Mouse (Mus musculus) hindbrain, embryonic 12.5 days (tissue): ENCODE measurements around the gene Nfatc2. TPM values are rescaled to one million over a fixed set of nuclear protein-coding genes. Genes with fewer than 3 reads are reported as not detected.

Experiments
- ATAC-seq: fragments of 200-750 bp; cut with Nextera tagmentation; 2 replicates; pipeline ENCODE4 v1.8.0; 2017; ENCODE audit warnings: moderate TSS enrichment; ENCODE audit not compliant: low FRiP score
- H3K27ac ChIP-seq: fragments of 300-500 bp; sonication (generic); 2 replicates; pipeline ENCODE4 v1.5.1; 2016; ENCODE audit warnings: mild to moderate bottlenecking
- H3K27me3 ChIP-seq: fragments of 300-500 bp; sonication (generic); 2 replicates; pipeline ENCODE4 v1.6.1; 2016; ENCODE audit warnings: mild to moderate bottlenecking
- H3K36me3 ChIP-seq: fragments of 300-500 bp; sonication (generic); 2 replicates; pipeline ENCODE4 v1.6.1; 2016; ENCODE audit warnings: mild to moderate bottlenecking
- H3K4me1 ChIP-seq: fragments of 300-500 bp; sonication (generic); 2 replicates; pipeline ENCODE4 v1.6.1; 2016
- H3K4me2 ChIP-seq: fragments of 300-500 bp; sonication (generic); replicated peaks from 2 replicates; pipeline ENCODE4 v1.6.1; 2016; ENCODE audit warnings: mild to moderate bottlenecking
- H3K4me3 ChIP-seq: fragments of 300-500 bp; sonication (generic); 2 replicates; pipeline ENCODE4 v1.5.1; 2016; ENCODE audit warnings: mild to moderate bottlenecking
- H3K9ac ChIP-seq: fragments of 300-500 bp; sonication (generic); 2 replicates; pipeline ENCODE4 v1.6.1; 2016; ENCODE audit warnings: mild to moderate bottlenecking, moderate library complexity
- H3K9me3 ChIP-seq: fragments of 300-500 bp; sonication (generic); replicated peaks from 2 replicates; pipeline ENCODE4 v1.6.1; 2016; ENCODE audit warnings: mild to moderate bottlenecking
- WGBS: fragments of 180-500 bp; shearing (Covaris S2); methylation state at CpG from one replicate; pipeline ENCODE4 v1.1.7; 2016; 5-methylcytosine and 5-hydroxymethylcytosine counted together
- polyA plus RNA-seq: library from polyadenylated mRNA; unstranded; fragments of >200 nt; fragmentation: Nextera tagmentation; extraction: Ambion mirVana; gene quantifications from 2 replicates; pipeline ENCODE4 v1.2.1, GENCODE M21; 2016

Gene Nfatc2
- polyA plus RNA-seq, 1 experiment from 2014 or later: 2.2 TPM

DNA sequence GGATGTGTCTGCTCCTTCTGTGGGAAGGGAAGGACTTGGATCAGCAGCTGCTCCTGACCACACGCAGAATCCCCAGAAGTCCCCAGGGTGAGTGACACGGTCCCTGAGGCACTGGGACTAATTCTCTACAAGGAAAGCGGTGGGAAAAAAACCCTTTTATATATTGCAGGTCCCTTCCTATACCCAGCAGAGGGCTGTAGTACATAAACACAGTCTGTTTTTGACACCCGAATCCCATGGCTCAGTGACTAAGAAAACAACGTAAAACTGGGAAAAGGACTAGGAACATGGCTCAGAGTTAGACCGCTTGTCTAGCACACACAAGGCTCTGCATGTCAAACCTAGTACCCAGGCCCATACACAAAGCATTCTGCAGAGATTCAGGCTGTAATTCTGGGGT, 101.2 kb downstream of the Nfatc2 start:
- H3K27ac ChIP-seq: no peak overlapping the region
- 73% methylated on average over 6 of the region's 6 CpGs for WGBS
- ATAC-seq: no peak

GRCm38 (mm10) chr2:168491791-168492190, 109.7 kb downstream of the Nfatc2 start:
- Histone ChIP-seq H3K36me3 (no peaks in the 10 kb centered on the region), H3K4me3 (no peak overlapping the region), H3K27me3 (no peaks in the 10 kb centered on the region), H3K9ac (no peak overlapping the region), H3K4me2 (no peak overlapping the region), H3K9me3 (no peaks in the 10 kb centered on the region), H3K27ac (no peak overlapping the region), H3K4me1 (no peaks in the 10 kb centered on the region)
- no peak for ATAC-seq
- WGBS: 81% methylated on average over 7 of the region's 7 CpGs

More for the DNA sequence above, 101.2 kb downstream of the Nfatc2 start:
- no peak overlapping the region for H3K4me3 ChIP-seq
- H3K4me1 ChIP-seq: no peaks in the 10 kb centered on the region
- no peaks in the 10 kb centered on the region for H3K36me3 ChIP-seq
- H3K4me2 ChIP-seq: no peak overlapping the region
- no peak overlapping the region for H3K9ac ChIP-seq
- H3K9me3 ChIP-seq: no peaks in the 10 kb centered on the region
- H3K27me3 ChIP-seq: no peaks in the 10 kb centered on the region

DNA sequence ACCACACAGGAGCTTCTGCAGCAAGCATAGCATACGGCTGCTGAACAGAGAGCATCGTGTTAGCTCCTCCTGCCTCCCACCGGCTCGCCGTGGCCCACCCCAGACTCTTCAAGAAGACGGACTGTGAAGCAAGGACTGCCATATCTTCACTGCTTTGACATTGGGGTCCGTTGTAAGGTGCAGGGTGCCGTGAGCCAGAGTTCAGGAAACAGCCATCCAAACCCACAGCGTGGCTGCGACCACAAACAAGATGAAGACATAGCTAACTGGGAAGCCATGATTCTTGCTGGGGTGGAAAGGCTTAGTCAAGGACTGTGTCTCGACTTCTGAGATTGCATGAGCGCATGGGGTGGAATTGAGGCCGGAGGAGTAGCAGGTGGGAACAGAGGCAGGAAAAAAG, 111.5 kb downstream of the Nfatc2 start:
- H3K27ac ChIP-seq: no peak overlapping the region
- H3K36me3 ChIP-seq: no peaks in the 10 kb centered on the region
- ATAC-seq: no peak
- 90% methylated on average over 13 of the region's 13 CpGs for WGBS
- H3K9ac ChIP-seq: no peak overlapping the region
- no peaks in the 10 kb centered on the region for H3K4me1 ChIP-seq
- no peaks in the 10 kb centered on the region for H3K27me3 ChIP-seq
- no peak overlapping the region for H3K4me2 ChIP-seq
- no peaks in the 10 kb centered on the region for H3K9me3 ChIP-seq
- H3K4me3 ChIP-seq: no peak overlapping the region

DNA sequence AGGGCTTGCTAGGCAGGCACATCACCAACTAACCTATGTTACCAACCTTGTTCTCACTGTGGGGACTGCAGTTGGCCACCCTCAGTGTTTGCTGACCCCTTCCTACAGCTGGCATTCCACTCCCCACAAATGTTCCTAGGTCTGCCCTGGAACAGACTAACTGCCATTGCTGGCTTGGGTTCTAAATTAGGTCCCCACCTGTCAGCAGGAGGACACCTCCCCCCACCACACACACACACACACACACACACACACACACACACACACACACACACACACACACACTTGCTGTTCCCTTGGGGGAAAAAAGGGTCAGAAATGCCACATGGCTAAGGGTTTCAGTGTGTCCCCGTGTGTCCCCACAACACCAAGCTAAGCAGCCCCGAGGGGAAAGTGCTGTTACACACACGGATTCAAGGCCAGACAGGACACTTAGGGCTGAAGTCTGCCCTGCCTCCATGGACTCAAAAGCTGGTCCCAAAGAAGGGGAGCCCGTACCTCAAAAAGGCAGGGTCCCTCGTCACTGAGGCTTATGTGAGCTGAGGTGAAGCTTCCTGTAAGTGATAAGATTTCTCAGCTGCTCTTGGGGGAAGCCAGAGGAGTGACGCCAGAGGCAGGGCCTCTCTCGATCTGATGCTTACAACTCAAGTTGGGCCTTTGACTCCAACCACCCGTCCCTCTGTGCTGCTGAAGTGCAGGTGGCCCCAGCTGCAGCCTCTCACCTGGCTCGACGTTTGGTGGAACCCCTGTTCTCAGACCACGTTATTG, 113.1 kb downstream of the Nfatc2 start:
- H3K9ac ChIP-seq: no peak overlapping the region
- 83% methylated on average over 11 of the region's 11 CpGs for WGBS
- no peak overlapping the region for H3K4me3 ChIP-seq
- no peak for ATAC-seq
- no peaks in the 10 kb centered on the region for H3K36me3 ChIP-seq
- H3K9me3 ChIP-seq: no peaks in the 10 kb centered on the region
- no peaks in the 10 kb centered on the region for H3K27me3 ChIP-seq
- no peak overlapping the region for H3K4me2 ChIP-seq
- no peaks in the 10 kb centered on the region for H3K4me1 ChIP-seq
- no peak overlapping the region for H3K27ac ChIP-seq

- H3K36me3 ChIP-seq: no peaks in the 10 kb centered on the region
- H3K9me3 ChIP-seq: no peaks in the 10 kb centered on the region
- no peak overlapping the region for H3K4me2 ChIP-seq
- WGBS: 91% methylated on average over 14 of the region's 14 CpGs
- peaks cover 5% of the 10 kb centered on the region; the same call in 1 of the 2 replicates for H3K4me1 ChIP-seq
- no peaks in the 10 kb centered on the region for H3K27me3 ChIP-seq
- no peak overlapping the region for H3K27ac ChIP-seq
- ATAC-seq: no peak
- no peak overlapping the region for H3K4me3 ChIP-seq
- no peak overlapping the region for H3K9ac ChIP-seq
These were observed 120.3 kb downstream of the Nfatc2 start for GRCm38 (mm10) chr2:168481121-168481520.

GRCm38 (mm10) chr2:168480692-168481091, 120.8 kb downstream of the Nfatc2 start:
- no peaks in the 10 kb centered on the region for H3K27me3 ChIP-seq
- peaks cover 5% of the 10 kb centered on the region; the same call in 1 of the 2 replicates for H3K4me1 ChIP-seq
- no peak for ATAC-seq
- no peak overlapping the region for H3K4me2 ChIP-seq
- no peak overlapping the region for H3K9ac ChIP-seq
- H3K27ac ChIP-seq: no peak overlapping the region
- no peak overlapping the region for H3K4me3 ChIP-seq
- H3K36me3 ChIP-seq: no peaks in the 10 kb centered on the region
- no peaks in the 10 kb centered on the region for H3K9me3 ChIP-seq
- WGBS: 71% methylated on average over 6 of the region's 6 CpGs

- ATAC-seq: no peak
- H3K4me3 ChIP-seq: no peak overlapping the region
- no peak overlapping the region for H3K4me2 ChIP-seq
- H3K27me3 ChIP-seq: no peaks in the 10 kb centered on the region
- H3K9me3 ChIP-seq: no peaks in the 10 kb centered on the region
- H3K4me1 ChIP-seq: peaks cover 5% of the 10 kb centered on the region; the same call in 1 of the 2 replicates
- no peak overlapping the region for H3K27ac ChIP-seq
- no peaks in the 10 kb centered on the region for H3K36me3 ChIP-seq
- H3K9ac ChIP-seq: no peak overlapping the region
- 81% methylated on average over 15 of the region's 15 CpGs for WGBS
These were observed 121.5 kb downstream of the Nfatc2 start for GRCm38 (mm10) chr2:168479930-168480329.

GRCm38 (mm10) chr2:168478431-168478830, 123.0 kb downstream of the Nfatc2 start:
- Histone ChIP-seq H3K4me2 (no peak overlapping the region), H3K27me3 (0 out of 2 replicates have a peak, but pooled peaks cover 3% of the 10 kb centered on the region)

GRCm38 (mm10) chr2:168473496-168473895, 128.0 kb downstream of the Nfatc2 start:
- no peak overlapping the region for H3K4me3 ChIP-seq
- no peaks in the 10 kb centered on the region for H3K36me3 ChIP-seq
- no peak for ATAC-seq
- peak overlapping the region; percentile 46; the same call in 1 of the 2 replicates for H3K4me2 ChIP-seq
- H3K27ac ChIP-seq: no peak overlapping the region
- no peak overlapping the region for H3K9ac ChIP-seq
- peaks cover 3% of the 10 kb centered on the region; the same call in 1 of the 2 replicates for H3K27me3 ChIP-seq
- H3K9me3 ChIP-seq: no peaks in the 10 kb centered on the region
- H3K4me1 ChIP-seq: peaks cover 7% of the 10 kb centered on the region
- WGBS: 56% methylated on average over 9 of the region's 9 CpGs

More at GRCm38 (mm10) chr2:168478431-168478830, 123.0 kb downstream of the Nfatc2 start:
- H3K4me1 ChIP-seq: peaks cover 5% of the 10 kb centered on the region
- ATAC-seq: no peak
- no peak overlapping the region for H3K9ac ChIP-seq
- H3K4me3 ChIP-seq: no peak overlapping the region
- H3K36me3 ChIP-seq: no peaks in the 10 kb centered on the region
- WGBS: 63% methylated on average over 7 of the region's 7 CpGs
- no peak overlapping the region for H3K27ac ChIP-seq
- no peaks in the 10 kb centered on the region for H3K9me3 ChIP-seq

DNA sequence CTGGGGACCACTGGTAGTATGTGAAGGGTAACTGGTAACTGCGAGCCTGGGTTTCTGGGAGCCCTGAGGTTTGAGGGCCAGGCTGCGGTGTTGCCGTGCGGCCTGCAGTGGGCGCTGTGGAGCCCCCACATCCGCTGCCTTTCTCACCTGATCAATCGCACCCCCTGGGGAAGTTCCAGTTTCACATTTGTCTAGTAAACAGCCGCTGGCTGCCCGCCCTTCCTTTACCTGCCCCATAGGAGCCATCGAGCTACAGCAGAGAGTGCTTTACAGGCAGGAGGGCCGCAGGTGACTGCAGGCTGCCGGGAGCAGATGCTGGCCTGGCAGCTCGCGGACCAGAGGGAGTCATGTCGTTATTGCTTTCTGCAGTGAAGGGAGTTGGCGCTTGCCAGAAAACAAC, 128.6 kb downstream of the Nfatc2 start:
- Histone ChIP-seq H3K9ac (no peak overlapping the region), H3K4me2 (peak overlapping the region; percentile 46), H3K27me3 (peaks cover 3% of the 10 kb centered on the region; the same call in 1 of the 2 replicates), H3K27ac (no peak overlapping the region), H3K9me3 (no peaks in the 10 kb centered on the region), H3K4me3 (peak overlapping the region; percentile 23), H3K4me1 (peaks cover 7% of the 10 kb centered on the region), H3K36me3 (no peaks in the 10 kb centered on the region)
- 11% methylated on average over 16 of the region's 16 CpGs for WGBS
- ATAC-seq: peak; percentile 33; the same call in 1 of the 2 replicates

GRCm38 (mm10) chr2:168469032-168469431, 132.4 kb downstream of the Nfatc2 start:
- 20% methylated on average over 4 of the region's 4 CpGs for WGBS

DNA sequence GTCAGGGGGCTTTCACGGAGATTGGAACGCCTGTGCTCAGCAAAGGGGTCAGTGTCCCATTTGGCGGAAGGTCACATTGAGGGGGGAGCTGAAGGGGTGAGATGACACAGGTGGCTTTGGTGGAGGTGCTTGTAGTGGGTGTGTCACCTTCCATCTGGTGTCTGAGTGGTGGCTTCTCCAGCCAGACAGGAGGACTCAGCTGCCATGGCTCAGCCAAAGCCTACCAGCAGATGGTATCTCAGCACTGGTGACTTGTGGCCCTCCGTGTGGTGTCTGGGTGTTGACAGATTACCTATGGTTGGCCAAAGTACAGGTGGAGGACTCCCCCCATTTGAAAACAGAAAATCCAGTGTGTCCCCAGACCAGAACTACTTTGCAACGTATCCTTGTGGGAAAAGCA, 134.3 kb downstream of the Nfatc2 start:
- Histone ChIP-seq H3K27ac (no peak overlapping the region), H3K4me2 (no peak overlapping the region), H3K27me3 (no peaks in the 10 kb centered on the region; the same call in 1 of the 2 replicates), H3K36me3 (no peaks in the 10 kb centered on the region), H3K4me1 (peaks cover 9% of the 10 kb centered on the region), H3K9me3 (no peaks in the 10 kb centered on the region), H3K9ac (no peak overlapping the region), H3K4me3 (no peak overlapping the region)
- WGBS: 82% methylated on average over 5 of the region's 5 CpGs
- ATAC-seq: no peak

More at GRCm38 (mm10) chr2:168469032-168469431, 132.4 kb downstream of the Nfatc2 start:
- Histone ChIP-seq H3K4me1 (peaks cover 16% of the 10 kb centered on the region), H3K36me3 (no peaks in the 10 kb centered on the region), H3K27ac (no peak overlapping the region), H3K9ac (no peak overlapping the region), H3K4me3 (no peak overlapping the region), H3K9me3 (no peaks in the 10 kb centered on the region), H3K27me3 (no peaks in the 10 kb centered on the region; the same call in 1 of the 2 replicates), H3K4me2 (no peak overlapping the region)
- 0 out of 2 replicates have a peak, but pooled peaks have one; percentile 24 for ATAC-seq

GRCm38 (mm10) chr2:168466066-168466465, 135.4 kb downstream of the Nfatc2 start:
- Histone ChIP-seq H3K27me3 (no peaks in the 10 kb centered on the region), H3K36me3 (no peaks in the 10 kb centered on the region), H3K9ac (no peak overlapping the region), H3K4me3 (no peak overlapping the region), H3K4me2 (no peak overlapping the region), H3K27ac (no peak overlapping the region), H3K4me1 (peaks cover 17% of the 10 kb centered on the region), H3K9me3 (no peaks in the 10 kb centered on the region)
- no peak for ATAC-seq
- WGBS: 44% methylated on average over 9 of the region's 9 CpGs
